Comparison of ENCODE assay signal across 8 mouse cellular contexts in genomic region chr1:106428170-106428569, GRCm38 (mm10).
DNase-seq lines count a peak whose midpoint lies in the region; ATAC-seq and TF ChIP-seq lines count a peak whose summit lies in the region.
"Had no signal": no experiment of that assay in that cellular context is flagged by ENCODE, and none has a peak within 500 bp of the region (broad histone marks: within the 10 kb centered on the region; RNA-seq: fewer than 3 reads in every experiment).

No protein-coding gene starts in this region.

- no peak for DNase-seq in midbrain, embryonic 10.5 days (ENCODE audit: low spot score)
- DNase-seq in stomach, postnatal 0 days (ENCODE audit: low spot score) = peak; percentile 51
- DNase-seq in heart, postnatal 4 days = no peak
- DNase-seq in urinary bladder, postnatal 4 days (ENCODE audit: low spot score in 2 of 2) = no peak
- DNase-seq: liver, postnatal 0 days had no signal

- no peak overlapping the region for H3K27ac ChIP-seq in midbrain, embryonic 13.5 days
- no peak overlapping the region for H3K27ac ChIP-seq in midbrain, embryonic 10.5 days (replicated peaks)
- H3K27ac ChIP-seq in forebrain, embryonic 15.5 days (replicated peaks) = no peak overlapping the region
- H3K27ac ChIP-seq in stomach, postnatal 0 days (replicated peaks) = no peak overlapping the region

- no peaks in the 10 kb centered on the region for H3K9me3 ChIP-seq in midbrain, embryonic 13.5 days
- H3K9me3 ChIP-seq in midbrain, embryonic 10.5 days (replicated peaks) = no peaks in the 10 kb centered on the region
- H3K9me3 ChIP-seq in forebrain, embryonic 15.5 days = no peaks in the 10 kb centered on the region
- no peaks in the 10 kb centered on the region for H3K9me3 ChIP-seq in stomach, postnatal 0 days (ENCODE audit: control insufficient read depth, low read length)

- TF ChIP-seq CTCF in stomach, postnatal 0 days (IDR thresholded peaks at IDR 0.05; ENCODE audit: low read depth) = no peak

- no peak overlapping the region for H3K4me3 ChIP-seq in midbrain, embryonic 13.5 days (replicated peaks)
- H3K4me3 ChIP-seq in midbrain, embryonic 10.5 days = no peak overlapping the region
- no peak overlapping the region for H3K4me3 ChIP-seq in forebrain, embryonic 15.5 days
- no peak overlapping the region for H3K4me3 ChIP-seq in stomach, postnatal 0 days (ENCODE audit: low read depth, low read length)

- no peaks in the 10 kb centered on the region; the same call in 1 of the 2 replicates for H3K4me1 ChIP-seq in midbrain, embryonic 13.5 days (replicated peaks)
- H3K4me1 ChIP-seq in midbrain, embryonic 10.5 days = no peaks in the 10 kb centered on the region
- peaks cover 12% of the 10 kb centered on the region for H3K4me1 ChIP-seq in forebrain, embryonic 15.5 days
- no peaks in the 10 kb centered on the region for H3K4me1 ChIP-seq in stomach, postnatal 0 days (replicated peaks; ENCODE audit: control insufficient read depth, insufficient read depth)

- H3K4me2 ChIP-seq in midbrain, embryonic 13.5 days (replicated peaks) = no peak overlapping the region
- no peak overlapping the region for H3K4me2 ChIP-seq in forebrain, embryonic 15.5 days (replicated peaks)
- no peak overlapping the region for H3K4me2 ChIP-seq in stomach, postnatal 0 days (replicated peaks; ENCODE audit: low read depth)

- peak; percentile 74 for ATAC-seq in midbrain, embryonic 13.5 days
- ATAC-seq in forebrain, embryonic 15.5 days (replicated peaks) = peak; percentile 85
- peak; percentile 21; the same call in 1 of the 2 replicates for ATAC-seq in megakaryocyte progenitor cell, adult 5-6 weeks (replicated peaks; ENCODE audit: poor library complexity)
- peak; percentile 59; the same call in 1 of the 2 replicates for ATAC-seq in stomach, postnatal 0 days (ENCODE audit: low FRiP score, low TSS enrichment)
- ATAC-seq: liver, postnatal 0 days had no signal

- H3K27me3 ChIP-seq in midbrain, embryonic 13.5 days = no peaks in the 10 kb centered on the region
- no peaks in the 10 kb centered on the region for H3K27me3 ChIP-seq in midbrain, embryonic 10.5 days (ENCODE audit: low read depth, poor library complexity, severe bottlenecking)
- H3K27me3 ChIP-seq in forebrain, embryonic 15.5 days = no peaks in the 10 kb centered on the region
- no peaks in the 10 kb centered on the region for H3K27me3 ChIP-seq in stomach, postnatal 0 days (ENCODE audit: control insufficient read depth, insufficient read depth, low read length)

- no peaks in the 10 kb centered on the region for H3K36me3 ChIP-seq in midbrain, embryonic 13.5 days
- no peaks in the 10 kb centered on the region for H3K36me3 ChIP-seq in midbrain, embryonic 10.5 days
- H3K36me3 ChIP-seq in forebrain, embryonic 15.5 days = no peaks in the 10 kb centered on the region
- no peaks in the 10 kb centered on the region for H3K36me3 ChIP-seq in stomach, postnatal 0 days (ENCODE audit: control insufficient read depth, insufficient read depth, low read length)

- TF ChIP-seq EP300 in stomach, postnatal 0 days (optimal IDR thresholded peaks at IDR 0.05) = no peak

- H3K9ac ChIP-seq in midbrain, embryonic 13.5 days (replicated peaks) = no peak overlapping the region
- H3K9ac ChIP-seq in forebrain, embryonic 15.5 days (replicated peaks) = no peak overlapping the region
- H3K9ac ChIP-seq in stomach, postnatal 0 days (ENCODE audit: low read length) = no peak overlapping the region
- H3K9ac ChIP-seq: liver, postnatal 0 days had no signal

- WGBS in midbrain, embryonic 13.5 days = 55% methylated on average over 8 of the region's 8 CpGs
- WGBS in midbrain, embryonic 10.5 days = 76% methylated on average over 8 of the region's 8 CpGs
- 11% methylated on average over 8 of the region's 8 CpGs for WGBS in forebrain, embryonic 15.5 days
- 37% methylated on average over 8 of the region's 8 CpGs for WGBS in stomach, postnatal 0 days

Comparison
In these comparisons a context has a peak if more than half of its experiments do, and no peak if none do; other contexts are left out.
1. ATAC-seq: peak in every context shown above with its lines; median percentile 85 in forebrain, embryonic 15.5 days; 74 in midbrain, embryonic 13.5 days; 59 in stomach, postnatal 0 days; 21 in megakaryocyte progenitor cell, adult 5-6 weeks.